Mouse (Mus musculus) lung, embryonic 15.5 days (tissue): ENCODE data around the gene Xpnpep3. TPM values are rescaled to one million over a fixed set of nuclear protein-coding genes. Genes with fewer than 3 reads are reported as not detected.

ENCODE experiments used
- ATAC-seq: fragments of 200-750 bp; cut with Nextera tagmentation; 2 replicates; pipeline ENCODE4 v1.8.0; 2017; ENCODE audit warnings: moderate number of reproducible peaks, borderline replicate concordance; ENCODE audit not compliant: low FRiP score, low TSS enrichment; ENCODE audit errors: extremely low read depth
- H3K27ac ChIP-seq: fragments of 300-500 bp; sonication (generic); 2 replicates; pipeline ENCODE4 v1.5.1; 2015; ENCODE audit warnings: moderate library complexity, mild to moderate bottlenecking, inconsistent platforms
- H3K27me3 ChIP-seq: fragments of 300-500 bp; sonication (generic); 2 replicates; pipeline ENCODE4 v1.6.1; 2015; ENCODE audit warnings: inconsistent platforms
- H3K36me3 ChIP-seq: fragments of 300-500 bp; sonication (generic); 2 replicates; pipeline ENCODE4 v1.6.1; 2015; ENCODE audit warnings: inconsistent platforms
- H3K4me1 ChIP-seq: fragments of 300-500 bp; sonication (generic); 2 replicates; pipeline ENCODE4 v1.6.1; 2015; ENCODE audit warnings: inconsistent platforms
- H3K4me2 ChIP-seq: fragments of 300-500 bp; sonication (generic); 2 replicates; pipeline ENCODE4 v1.6.1; 2015; ENCODE audit warnings: inconsistent platforms, mild to moderate bottlenecking, moderate library complexity
- H3K4me3 ChIP-seq: fragments of 300-500 bp; sonication (generic); 2 replicates; pipeline ENCODE4 v1.5.1; 2015; ENCODE audit warnings: mild to moderate bottlenecking, inconsistent platforms
- H3K9ac ChIP-seq: fragments of 300-500 bp; sonication (generic); 2 replicates; pipeline ENCODE4 v1.6.1; 2015; ENCODE audit warnings: inconsistent platforms
- H3K9me3 ChIP-seq: fragments of 300-500 bp; sonication (generic); 2 replicates; pipeline ENCODE4 v1.6.1; 2016; ENCODE audit warnings: inconsistent platforms
- WGBS: fragments of 180-500 bp; shearing (Covaris S2); methylation state at CpG from one replicate; pipeline ENCODE4 v1.1.7; 2015; 5-methylcytosine and 5-hydroxymethylcytosine counted together
- polyA plus RNA-seq: library from polyadenylated mRNA; unstranded; fragments of >200 nt; fragmentation: Nextera tagmentation; extraction: Ambion mirVana; gene quantifications from 2 replicates; pipeline ENCODE4 v1.2.1, GENCODE M21; 2015

The Xpnpep3 gene
- polyA plus RNA-seq, 1 experiment from 2014 or later, result 10.9 TPM

DNA sequence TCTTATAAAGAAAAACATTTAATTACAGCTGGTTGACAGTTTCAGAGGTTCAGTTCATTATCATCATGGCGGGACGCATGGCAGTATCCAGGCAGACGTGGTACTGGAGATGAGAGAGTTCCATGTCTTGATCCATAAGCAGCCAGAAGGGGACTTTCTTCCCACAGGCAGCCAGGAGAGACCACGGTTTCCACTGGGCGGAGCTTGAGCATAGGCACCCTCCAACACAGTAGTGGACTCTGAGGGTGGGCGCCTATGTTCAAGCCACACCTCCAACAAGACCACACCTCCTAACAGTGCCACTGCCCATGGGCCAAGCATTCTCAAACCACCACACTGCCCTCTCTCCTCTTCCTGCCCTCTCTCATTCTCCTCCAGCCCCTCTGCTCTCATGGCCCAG lies 83.8 kb downstream of the Xpnpep3 start:
- no peak overlapping the region for H3K4me2 ChIP-seq
- H3K9ac ChIP-seq, result no peak overlapping the region
- WGBS, result 81% methylated on average over 6 of the region's 6 CpGs
- no peak overlapping the region for H3K4me3 ChIP-seq
- no peaks in the 10 kb centered on the region for H3K9me3 ChIP-seq
- H3K36me3 ChIP-seq, result no peaks in the 10 kb centered on the region
- H3K27ac ChIP-seq, result no peak overlapping the region
- no peak for ATAC-seq
- H3K27me3 ChIP-seq, result no peaks in the 10 kb centered on the region
- peaks cover 6% of the 10 kb centered on the region; the same call in 1 of the 2 replicates for H3K4me1 ChIP-seq

DNA sequence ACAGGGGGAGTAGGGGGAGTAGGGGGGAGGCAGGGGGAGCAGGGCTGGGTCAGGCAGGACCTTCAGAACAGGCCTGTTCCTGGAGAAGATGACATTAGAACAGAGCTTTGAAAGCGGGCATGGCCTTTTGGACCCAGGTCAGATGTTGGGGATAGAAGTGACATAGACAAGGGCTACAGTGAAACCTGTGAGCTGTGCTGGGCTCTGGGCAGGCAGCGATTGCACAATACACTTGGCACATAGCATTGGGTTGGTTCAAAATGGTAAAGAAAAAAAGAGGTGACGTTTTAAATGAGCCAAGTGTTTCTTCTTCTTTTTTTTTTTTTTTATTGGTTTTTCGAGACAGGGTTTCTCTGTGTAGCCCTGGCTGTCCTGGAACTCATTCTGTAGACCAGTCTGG lies 85.5 kb downstream of the Xpnpep3 start:
- no peak for ATAC-seq
- Histone ChIP-seq H3K9me3 (no peaks in the 10 kb centered on the region), H3K27ac (no peak overlapping the region), H3K36me3 (no peaks in the 10 kb centered on the region), H3K4me1 (peaks cover 6% of the 10 kb centered on the region; the same call in 1 of the 2 replicates), H3K4me3 (no peak overlapping the region), H3K9ac (no peak overlapping the region), H3K4me2 (no peak overlapping the region), H3K27me3 (no peaks in the 10 kb centered on the region)
- 65% methylated on average over 4 of the region's 4 CpGs for WGBS

DNA sequence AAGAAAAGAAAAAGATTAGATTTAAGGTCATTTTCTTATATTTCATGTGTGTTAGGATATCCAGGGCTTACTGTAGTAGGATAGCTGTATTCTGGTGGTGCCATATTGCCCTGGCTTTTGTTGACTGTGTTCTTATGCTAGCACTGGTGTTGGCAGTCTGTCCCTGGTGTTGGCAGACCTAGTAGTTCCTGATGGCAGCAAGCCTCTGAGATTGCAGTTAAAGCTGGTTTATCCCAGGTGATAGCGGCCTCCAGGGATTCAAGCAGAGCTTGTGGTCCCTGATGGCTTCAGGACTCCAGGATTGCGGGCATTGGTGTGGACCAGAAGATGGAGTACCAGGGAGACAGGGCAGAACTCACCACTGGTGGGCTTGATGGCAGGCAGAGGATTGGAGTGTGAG lies 103.5 kb downstream of the Xpnpep3 start:
- Histone ChIP-seq H3K4me2 (no peak overlapping the region), H3K4me1 (no peaks in the 10 kb centered on the region), H3K36me3 (no peaks in the 10 kb centered on the region), H3K27me3 (no peaks in the 10 kb centered on the region), H3K9me3 (no peaks in the 10 kb centered on the region), H3K27ac (no peak overlapping the region), H3K4me3 (no peak overlapping the region), H3K9ac (no peak overlapping the region)
- no peak for ATAC-seq
- 84% methylated on average over 2 of the region's 2 CpGs for WGBS

DNA sequence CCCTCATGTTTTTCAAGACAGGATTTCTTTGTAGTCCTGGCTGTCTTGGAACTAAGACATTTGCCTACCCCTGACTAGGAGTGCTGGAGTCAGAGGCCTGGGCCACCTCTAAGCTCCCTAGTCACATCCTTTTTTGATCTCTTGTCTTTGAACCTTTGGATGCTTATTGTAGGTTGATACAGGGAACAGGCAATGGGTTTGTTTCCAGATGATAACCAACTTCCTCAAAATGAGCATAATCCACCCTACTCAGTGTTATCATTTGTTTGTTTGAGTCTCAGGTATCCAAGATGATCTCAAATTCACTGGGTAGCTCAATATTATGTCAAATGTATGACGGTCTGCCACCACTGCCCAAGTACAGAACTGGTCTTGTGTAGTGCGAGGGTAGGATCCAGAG lies 104.1 kb downstream of the Xpnpep3 start:
- H3K4me2 ChIP-seq, result no peak overlapping the region
- H3K36me3 ChIP-seq, result no peaks in the 10 kb centered on the region
- H3K27ac ChIP-seq, result no peak overlapping the region
- no peak for ATAC-seq
- 91% methylated on average over 2 of the region's 2 CpGs for WGBS
- no peaks in the 10 kb centered on the region for H3K4me1 ChIP-seq
- no peak overlapping the region for H3K9ac ChIP-seq
- H3K27me3 ChIP-seq, result no peaks in the 10 kb centered on the region
- H3K4me3 ChIP-seq, result no peak overlapping the region
- no peaks in the 10 kb centered on the region for H3K9me3 ChIP-seq

Other genes with a start within 250 kb of the Xpnpep3 start
- 23.2 and 24.2 TPM in 2 replicates for gene Mrtfa, start 209.4 kb upstream of the Xpnpep3 start, polyA plus RNA-seq
- gene Mchr1, start 164.6 kb upstream of the Xpnpep3 start, polyA plus RNA-seq, result 1.1 TPM in 2 replicates
- 110 and 112 TPM in 2 replicates for gene Slc25a17, start 39.3 kb upstream of the Xpnpep3 start, polyA plus RNA-seq
- gene St13, start 61 bp upstream of the Xpnpep3 start, polyA plus RNA-seq, result 146 and 154 TPM in 2 replicates
- gene Dnajb7, start 8.2 kb downstream of the Xpnpep3 start, polyA plus RNA-seq, result 1.3 and 2.0 TPM in 2 replicates
- 458 and 521 TPM in 2 replicates for gene Rbx1, start 66.2 kb downstream of the Xpnpep3 start, polyA plus RNA-seq
- 12.0 and 13.6 TPM in 2 replicates for gene Ep300, start 185.2 kb downstream of the Xpnpep3 start, polyA plus RNA-seq